Mouse (Mus musculus) layer of hippocampus, adult 8-10 months (tissue): Measurements from ENCODE around the gene Mex3a. TPM values are rescaled to one million over a fixed set of nuclear protein-coding genes. Genes with fewer than 3 reads are reported as not detected.

Experiments used
- DNase-seq, 2 experiments: peaks; one replicate each; pipeline ENCODE4 v3.0.0; 2022; ENCODE audit warnings: low spot score in 2 of 2
- total RNA-seq, 4 experiments: library from RNA; stranded (reverse); gene quantifications; 2 replicates each; pipeline ENCODE4 v1.2.4; 2022

Mex3a gene
- total RNA-seq = 1 to 10 TPM; 2.4 to 2.8 (median 2.6) TPM

DNA sequence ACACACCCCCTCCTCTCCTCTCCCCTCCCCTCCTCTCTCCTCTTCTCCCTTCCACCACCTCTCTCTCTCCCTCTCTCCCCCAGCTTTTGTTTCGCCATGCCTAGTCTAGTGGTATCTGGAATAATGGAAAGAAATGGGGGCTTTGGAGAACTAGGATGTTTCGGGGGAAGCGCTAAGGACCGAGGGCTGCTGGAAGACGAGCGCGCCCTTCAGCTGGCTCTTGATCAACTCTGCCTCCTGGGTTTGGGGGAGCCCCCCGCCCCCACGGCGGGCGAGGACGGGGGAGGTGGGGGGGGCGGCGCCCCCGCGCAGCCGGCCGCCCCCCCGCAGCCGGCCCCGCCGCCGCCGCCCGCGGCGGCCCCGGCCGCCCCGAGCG, at the start of gene Mex3a:
Mex3a (plus strand) TSS at position 97 of the 376 bp plus-strand sequence.
- no peak for DNase-seq

DNA sequence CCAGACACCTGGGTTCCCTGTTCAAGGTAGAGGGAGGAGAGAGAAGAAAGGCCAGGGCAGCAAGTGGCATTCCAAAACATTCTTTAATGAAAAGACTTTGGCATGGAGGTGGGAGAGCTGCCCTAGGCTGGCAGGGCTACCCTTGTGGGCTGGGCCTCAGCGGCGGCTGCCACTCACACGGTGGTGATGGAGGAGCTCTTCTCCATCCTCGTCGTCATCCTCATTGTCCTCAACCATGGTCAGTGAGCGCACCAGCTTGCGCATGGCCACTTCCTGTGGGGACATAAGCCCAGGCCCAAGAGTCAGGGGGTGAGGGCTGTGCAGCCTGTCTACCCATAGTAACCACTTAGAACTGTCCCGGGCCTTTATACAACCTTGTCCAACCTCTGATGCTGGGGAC, 49.1 kb upstream of the Mex3a start:
- DNase-seq = no peak

DNA sequence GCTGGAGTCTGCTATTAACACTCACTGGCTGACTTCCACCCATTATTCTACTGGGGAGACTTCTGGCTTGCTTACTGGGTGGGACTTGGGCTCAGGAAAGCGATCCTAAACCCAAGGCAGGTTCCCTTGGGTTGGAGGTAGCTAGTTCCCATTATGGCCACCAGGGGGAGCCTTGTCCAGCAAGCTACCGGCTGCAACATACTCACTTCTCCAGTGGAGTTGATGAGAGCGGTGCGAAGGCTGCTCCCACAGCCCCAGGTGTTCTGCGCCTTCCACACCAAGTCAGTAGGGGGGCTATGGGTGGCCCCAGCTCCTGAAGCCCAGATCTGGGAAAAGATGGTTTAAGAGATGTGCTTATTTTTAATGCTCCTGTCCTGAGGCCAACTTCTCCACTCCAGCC, 48.6 kb upstream of the Mex3a start:
- peak; percentile 49 to 78 for DNase-seq

DNA sequence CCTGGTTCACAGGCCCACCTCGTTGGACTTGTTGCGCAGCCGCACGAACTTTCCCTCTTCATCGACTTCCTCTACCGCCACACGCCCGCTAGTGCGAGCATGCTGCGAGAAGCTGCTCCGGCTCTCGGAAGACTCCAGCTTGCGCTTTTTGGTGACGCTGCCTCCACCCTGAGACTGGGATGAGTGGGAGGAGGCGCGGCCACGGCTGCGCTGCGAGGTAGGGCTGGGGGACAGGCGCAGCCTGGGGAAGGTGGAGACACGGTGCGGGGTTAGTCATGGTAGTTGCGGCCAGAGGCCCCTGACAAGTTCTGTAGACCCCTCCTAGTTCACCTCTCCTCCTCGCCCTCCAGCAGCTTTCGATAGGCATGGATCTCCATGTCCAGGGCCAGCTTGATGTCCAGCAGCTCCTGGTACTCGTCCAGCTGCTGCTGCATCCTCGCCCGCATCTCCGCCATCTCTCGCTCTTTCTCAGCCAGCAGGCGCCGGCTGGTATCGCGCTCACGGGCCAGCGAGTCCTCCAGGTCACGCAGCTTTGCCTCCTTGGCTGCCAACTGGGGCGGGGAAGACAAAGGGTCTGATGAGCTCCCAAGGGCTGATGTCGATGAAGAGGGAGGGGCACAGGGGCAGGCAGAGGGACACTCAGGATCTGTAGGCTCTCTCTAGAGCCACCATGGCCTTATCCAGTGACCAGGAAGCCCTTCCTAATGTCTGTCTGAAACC, 47.4 kb upstream of the Mex3a start:
- no peak for DNase-seq

DNA sequence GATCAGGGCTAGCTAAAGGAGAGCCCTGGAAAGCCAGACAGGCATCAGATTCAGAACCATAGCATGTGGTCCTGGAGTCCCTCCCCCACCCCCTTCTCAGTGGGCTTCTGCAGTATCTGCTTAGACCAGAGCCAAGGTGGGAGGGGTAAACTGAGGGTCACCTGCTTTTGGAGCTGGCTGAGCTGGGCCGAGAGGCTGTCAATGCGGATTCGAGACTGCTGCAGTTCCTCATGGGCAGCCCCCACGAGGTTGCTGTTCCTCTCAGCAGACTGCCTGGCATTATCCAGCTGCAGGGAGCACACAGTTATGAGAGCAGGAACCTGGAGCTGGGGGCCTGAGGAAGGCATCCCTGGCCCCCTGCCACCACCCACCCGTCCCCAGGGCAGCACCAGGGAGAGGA, 46.2 kb upstream of the Mex3a start:
- DNase-seq = no peak

DNA sequence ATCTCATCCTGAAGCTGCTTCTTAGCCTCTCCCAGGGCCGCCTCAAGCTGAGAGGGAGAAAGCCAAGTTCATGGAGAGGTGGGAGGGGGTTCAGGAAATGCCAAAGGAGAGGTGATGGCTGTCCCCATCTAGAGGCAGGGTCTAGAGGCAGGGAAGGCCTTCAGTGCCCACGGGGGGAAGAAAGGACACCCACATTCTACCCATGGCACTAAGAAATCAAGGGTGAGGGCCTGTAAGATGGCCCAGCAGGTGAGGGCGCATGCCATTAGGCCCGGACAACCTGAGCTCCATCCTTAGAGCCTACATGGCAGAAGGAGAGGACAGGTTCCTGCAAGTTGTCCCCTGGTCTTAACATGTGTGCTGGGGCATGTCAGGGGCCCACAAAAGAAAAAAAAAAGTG, 45.3 kb upstream of the Mex3a start:
- no peak for DNase-seq

DNA sequence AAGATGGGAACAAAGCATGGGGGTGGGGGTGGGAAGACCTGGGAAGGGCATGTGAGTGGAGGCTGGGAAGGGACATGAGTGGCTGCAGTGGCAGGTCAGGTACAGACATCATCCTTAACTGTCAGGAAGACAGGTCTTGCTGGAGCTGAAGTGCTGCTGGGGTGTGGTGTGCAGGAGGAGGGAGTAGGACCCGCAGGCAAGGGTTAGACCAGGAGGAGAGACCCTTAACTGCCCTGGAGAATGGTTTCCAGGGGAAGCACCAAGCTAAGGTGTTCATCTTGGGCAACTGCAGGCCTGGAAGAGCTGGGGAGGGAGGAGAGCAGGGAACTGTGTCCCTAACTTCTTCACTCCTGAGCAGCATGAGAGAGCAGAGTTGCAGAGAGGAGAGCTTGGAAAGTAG, 44.8 kb upstream of the Mex3a start:
- DNase-seq = no peak

DNA sequence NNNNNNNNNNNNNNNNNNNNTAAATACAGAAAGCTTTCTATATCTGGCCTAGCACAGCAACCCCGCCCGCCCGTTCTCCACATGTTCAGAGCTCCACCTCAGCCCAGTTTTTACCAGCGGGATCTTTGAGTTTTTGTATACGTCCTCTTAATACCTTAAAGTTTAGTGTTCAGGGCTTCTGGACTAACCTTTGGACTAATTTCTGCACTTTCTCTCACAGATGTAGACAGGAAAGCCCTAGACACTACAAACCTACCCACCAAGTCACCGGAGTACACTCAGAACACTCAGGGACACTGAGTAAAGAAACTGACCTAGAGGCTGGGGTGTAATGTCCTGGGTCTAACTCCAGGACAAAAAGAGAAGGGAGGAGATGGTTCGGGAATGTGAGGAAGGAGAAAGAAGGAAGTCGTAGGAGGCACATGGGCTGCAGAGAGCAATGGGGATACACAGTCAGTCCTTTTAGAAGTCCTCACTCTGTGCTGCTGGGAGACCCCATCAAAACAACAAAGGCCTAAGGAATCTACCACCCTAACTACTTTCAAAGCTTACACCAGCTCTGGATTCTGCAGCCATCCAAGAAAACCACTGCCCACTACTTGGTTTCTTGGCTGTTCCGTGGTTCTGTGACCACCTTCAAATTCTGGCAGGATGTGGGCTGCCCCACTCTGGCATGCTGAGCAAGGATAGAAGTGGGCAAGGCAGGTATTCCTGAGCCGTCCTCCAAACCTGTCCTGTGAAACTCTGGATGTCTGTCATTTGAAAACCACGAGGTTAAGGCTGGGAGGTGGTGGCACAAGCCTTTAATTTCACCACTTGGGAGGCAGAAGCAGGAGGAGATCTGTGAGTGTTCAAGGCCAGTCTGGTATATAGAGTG, 38.3 kb upstream of the Mex3a start:
- no peak for DNase-seq

DNA sequence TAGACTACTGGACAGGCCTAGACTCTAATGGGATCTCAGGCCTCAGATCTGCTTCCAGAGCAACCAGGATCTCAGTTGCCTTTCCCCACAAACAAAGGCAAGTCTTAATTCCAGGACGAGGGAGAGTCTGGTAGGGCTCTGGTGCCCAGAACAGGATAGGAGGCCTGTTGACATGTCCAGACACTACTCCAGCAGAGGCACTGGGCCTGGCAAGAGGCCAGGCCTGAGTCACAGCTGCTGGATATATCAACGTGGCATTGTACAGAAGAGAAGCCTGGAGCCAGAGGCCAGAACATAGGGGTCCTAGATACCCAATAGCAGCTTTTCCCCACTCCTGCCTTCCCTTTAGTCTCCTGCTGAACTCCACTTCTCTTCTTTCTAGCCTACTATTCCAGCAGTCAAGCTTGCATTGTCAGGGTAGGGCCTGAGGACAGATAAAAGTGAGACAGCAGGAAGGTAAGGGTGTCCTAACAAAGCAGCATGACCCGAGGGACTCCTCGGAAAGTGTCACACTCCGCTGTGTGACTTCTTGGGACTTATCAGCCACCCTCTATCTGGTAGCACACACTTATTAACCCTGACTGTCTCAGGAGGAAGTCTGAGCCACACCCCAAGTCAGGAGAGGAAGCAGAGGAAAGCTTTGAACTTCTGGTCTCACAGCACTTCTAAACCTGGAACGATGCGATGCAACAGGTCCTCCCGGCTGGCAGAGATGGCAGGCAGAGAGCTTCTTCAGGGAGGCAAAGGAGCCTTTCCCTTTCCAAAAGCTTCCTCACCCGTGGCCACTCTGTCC, 37.2 kb upstream of the Mex3a start:
- DNase-seq = peak; percentile 48 to 57

DNA sequence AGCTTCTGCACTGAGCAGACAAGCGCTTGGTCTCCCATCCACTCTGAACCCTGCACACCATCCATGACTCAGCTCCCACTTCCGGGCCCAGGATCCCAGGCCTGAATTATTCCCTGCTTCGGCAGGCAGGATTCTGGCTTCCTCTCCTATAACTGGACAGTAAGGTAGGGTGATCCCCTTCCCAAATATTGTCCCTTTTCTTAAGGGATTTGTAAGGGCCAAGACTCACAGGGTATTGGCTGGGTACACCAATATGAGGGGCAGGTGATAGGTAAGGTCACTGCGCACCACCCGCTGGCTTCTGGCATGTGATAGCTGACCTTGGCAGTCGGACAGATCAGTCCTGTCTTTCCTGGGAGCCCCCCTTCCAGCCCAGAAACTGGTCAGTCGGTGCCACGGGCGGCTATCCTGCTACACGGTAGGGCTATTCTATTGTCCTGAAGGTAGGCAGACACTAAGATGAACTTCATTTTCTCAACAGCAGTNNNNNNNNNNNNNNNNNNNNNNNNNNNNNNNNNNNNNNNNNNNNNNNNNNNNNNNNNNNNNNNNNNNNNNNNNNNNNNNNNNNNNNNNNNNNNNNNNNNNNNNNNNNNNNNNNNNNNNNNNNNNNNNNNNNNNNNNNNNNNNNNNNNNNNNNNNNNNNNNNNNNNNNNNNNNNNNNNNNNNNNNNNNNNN, 36.3 kb upstream of the Mex3a start:
- no peak for DNase-seq

DNA sequence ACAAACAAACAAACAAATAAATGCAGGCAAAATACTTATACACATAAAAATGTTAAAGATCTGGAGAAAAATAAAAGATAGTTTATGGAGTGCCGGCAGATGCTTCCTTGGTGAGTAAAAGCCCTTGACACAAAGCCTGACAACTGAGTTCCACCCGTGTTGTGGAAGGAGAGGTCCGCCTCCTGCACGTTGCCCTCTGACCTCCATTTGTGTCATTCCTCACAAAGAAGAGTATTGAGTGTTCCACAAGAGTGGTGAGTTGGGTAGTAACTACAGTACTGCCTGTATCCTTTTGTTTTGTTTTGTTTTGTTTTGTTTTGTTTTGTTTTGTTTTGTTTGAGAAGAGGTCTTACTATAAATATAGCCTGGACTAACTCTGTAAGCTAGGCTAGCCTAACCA, 32.6 kb upstream of the Mex3a start:
- DNase-seq = no peak

DNA sequence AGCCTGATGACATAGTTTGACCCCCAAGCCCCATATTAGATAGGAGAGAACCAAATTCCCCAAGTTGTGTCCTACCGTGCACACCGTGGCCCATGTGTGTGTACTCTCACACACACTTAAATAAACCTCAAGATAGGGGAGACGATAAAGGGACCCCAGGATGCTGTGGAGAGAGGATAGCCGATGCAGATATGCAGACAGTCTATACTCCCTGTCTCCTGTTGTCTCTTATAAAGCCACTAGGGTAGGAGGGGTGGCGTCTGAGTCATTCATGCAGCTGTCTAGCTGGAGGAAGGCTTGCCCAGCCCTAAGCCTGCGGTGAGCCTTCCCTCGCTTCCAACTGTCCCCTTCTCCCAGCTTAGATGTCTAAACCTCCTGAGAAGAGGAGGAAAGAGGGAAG, 32.1 kb upstream of the Mex3a start:
- no peak for DNase-seq

DNA sequence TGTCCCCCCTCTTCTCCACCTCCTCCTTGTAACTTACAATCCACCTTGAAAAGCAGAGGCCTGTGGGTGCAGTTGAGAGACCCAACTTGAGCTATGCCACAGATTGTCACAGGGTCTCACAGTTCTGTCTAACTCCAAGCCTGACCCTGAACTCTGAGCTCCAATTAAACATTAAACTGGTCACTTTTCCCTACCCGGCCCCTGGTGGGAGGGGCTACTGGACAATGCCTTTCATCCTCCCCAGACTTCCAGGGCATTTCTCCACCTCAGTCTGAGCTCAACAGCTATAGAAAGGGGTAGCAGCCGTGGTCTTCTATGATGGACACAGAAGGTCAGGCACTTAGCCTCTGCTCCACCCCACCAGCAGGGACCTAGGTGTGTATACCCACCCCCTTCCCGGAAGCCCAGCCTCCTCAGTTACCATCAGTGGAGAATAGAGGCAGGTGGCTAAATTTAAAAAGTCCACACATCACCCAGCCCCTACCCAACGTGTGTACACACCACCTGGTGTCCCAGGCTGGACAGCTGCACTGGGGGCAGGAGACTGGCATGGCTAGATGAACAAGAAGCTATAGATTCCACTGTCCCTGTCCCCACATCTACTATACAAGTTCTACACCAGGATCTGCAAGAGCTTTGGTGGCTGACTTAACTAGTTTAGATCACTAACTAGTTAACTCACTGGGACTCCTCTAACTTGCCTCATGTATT, 31.4 kb upstream of the Mex3a start:
- no peak for DNase-seq

DNA sequence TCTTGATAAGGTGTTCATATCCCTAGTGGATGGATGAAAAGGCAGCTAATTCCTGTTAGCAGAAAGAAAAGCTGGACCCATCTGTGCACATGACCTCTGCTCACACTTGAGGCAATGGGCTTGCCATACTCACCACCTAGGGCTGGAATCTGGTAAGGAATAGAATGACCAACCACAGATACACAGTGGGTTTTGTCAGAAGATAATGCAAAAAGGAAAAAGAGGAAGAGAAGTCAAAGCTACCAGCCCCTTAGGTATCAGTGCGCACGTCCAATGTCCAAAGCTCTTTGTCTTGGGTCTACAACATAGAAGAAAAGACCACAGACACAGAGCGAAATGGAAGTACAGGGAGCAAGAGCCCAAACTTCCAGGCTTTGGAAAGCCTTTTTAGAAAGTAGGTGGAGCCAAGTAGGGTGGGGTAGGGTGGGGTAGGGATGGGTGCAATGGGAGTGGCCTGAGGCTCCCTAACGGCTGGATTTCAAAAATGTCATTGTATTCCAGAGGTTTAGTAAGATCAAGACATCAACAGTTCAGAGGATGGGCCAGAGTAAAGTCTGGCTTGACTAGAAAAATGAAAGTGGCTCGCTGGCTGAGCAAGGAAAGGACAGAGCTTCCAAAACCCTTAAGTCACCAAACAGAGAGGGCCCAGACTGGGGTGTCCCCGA, 30.7 kb upstream of the Mex3a start:
- DNase-seq = no peak

DNA sequence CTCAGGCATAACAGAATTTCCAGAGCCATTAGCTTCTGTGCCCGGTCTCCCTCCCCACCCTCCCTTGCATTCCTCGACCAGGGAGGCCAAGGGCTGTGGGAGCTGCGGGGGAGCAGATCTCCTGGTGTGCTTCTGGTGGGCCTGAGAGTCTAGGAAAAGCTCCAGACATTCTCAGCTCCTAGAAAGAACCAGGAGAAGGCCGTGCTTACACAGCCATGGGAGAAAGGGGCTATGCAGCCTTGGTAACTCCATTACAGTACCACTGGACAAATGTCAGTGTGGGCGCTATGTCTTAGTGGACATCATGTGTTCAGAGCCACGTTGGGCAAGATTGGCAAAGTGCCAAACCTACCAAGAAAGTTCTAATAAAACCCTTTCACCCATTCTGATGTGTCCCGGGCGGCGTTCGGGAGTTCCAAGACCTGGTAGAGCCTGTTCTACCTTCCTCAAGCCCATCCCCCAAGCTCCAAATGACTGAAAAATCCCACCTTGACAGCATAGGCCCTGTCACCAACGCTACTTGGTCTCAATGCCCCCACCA, 30.1 kb upstream of the Mex3a start:
- DNase-seq = no peak

DNA sequence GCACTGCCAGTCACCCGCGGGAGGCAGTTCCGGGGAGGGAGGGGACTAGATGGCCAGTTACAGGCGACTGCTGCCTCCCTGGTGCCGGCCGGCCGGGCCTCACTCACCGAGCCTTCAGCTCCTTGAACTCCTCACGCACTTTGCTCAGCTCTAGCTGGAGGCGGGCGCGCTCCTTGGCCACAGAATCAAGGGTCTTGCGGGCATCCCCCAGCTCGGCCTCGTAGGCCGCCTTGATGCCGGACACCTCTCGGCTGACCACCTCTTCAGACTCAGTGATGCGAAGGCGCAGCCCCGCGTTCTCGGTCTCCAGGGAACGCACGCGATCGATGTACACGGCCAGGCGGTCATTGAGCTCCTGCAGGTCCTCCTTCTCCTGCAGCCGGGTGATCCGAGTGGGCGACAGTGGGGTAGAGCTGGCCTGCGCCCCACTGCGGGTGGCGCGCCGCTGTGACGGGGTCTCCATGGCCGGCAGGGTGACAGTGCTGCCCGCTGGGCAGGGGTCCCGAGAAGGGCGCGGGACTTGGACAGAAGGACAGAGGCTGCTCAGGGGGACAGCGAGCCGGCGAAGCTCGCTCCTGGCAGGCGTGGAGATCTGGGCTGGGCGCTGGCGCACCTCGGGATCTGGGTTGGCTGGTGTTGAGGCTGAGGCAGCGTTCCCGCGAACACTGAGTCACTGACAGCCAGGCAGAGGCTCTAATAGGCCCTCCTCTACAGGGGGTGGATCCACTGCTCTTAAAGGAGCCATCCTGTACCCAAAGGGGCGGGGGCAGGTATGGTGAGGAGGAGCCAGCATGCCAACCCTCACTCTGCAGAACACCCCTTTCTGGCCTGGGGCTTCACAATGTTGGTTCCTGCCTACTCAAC, 29.3 kb upstream of the Mex3a start:
- DNase-seq = peak; percentile 90 to 95

DNA sequence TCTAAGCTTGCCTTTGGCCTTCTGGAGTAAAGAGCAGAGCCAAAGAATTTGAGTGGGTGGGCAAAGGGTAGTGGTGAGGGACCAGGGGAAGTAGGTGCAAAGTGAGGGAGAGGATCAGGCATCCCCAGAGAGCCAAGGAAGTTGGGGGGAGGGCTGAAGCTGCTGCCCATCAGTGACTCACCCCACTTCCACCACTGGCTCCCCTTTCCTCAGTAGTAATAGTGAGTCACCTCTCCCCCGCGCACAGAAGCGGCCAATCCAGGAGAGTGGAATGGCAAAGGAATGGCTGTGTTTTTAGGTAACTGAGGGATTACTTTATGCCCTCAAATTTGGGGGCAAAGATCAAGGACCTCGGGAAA, 28.7 kb upstream of the Mex3a start:
- DNase-seq = no peak

DNA sequence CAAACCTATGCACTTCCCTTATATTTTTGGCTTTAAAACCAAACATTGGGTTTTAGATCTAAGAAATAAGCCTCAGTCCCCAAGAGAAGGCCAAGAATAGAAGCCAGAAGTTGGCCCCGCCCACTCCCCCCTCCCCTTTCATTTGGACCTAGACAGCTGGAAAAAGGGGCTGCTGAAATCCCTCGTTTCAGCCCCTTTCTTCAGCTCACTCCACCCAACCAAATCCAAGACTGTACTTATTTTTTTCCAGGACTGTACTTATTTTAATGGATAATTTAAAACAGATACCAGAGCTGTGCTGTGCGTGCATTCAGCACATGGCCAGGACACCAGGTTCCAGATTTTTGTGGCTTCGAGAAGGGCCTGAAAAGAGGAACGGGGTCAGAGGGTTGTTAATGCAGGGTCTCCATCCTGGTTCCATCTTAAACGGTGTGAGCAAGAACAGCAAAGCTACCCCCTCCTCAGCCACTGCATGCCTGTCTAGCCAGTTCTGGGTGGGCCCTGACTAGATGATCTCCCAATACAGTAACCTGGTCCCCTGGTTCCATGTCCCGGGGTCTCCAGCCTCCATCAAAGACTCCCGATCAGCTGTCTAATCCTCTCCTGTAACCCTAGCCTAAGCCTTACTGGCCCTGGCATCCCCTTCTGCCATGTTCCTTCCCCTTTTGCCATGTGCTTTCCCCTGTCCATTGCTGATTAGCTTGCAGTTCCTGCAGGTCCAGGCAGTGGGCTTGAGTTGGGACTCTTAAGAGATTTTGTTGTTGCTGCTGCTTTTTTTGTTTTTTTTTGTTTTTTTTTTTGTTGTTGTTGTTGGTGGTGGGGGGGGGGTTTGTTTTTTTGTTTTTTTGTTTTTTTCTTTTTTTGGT, 28.1 kb upstream of the Mex3a start:
- DNase-seq = no peak
